Mouse (Mus musculus) ES-E14 (cell line): ENCODE results near the gene Ntng1. TPM values are rescaled to one million over a fixed set of nuclear protein-coding genes. Genes with fewer than 3 reads are reported as not detected.

Source experiments
- DNase-seq: peaks from one replicate; pipeline ENCODE4 v3.0.0-alpha.2; 2013; ENCODE audit warnings: low read depth, low spot score
- H3K27ac ChIP-seq: 2 replicates; pipeline ENCODE4 v1.5.1; 2012; ENCODE audit warnings: low read depth, mild to moderate bottlenecking, low read length, moderate library complexity, mixed read lengths; ENCODE audit not compliant: poor library complexity, insufficient read depth, severe bottlenecking
- H3K36me3 ChIP-seq: 2 replicates; pipeline ENCODE4 v1.6.1; 2012; ENCODE audit warnings: mild to moderate bottlenecking, low read length, moderate library complexity, mixed read lengths; ENCODE audit not compliant: control insufficient read depth, poor library complexity, insufficient read depth, severe bottlenecking
- H3K4me1 ChIP-seq, 2 experiments: fragments of 150-350 bp in 1 of 2; sonication (generic) in 1 of 2; 2 replicates each; pipeline ENCODE4 v1.6.1; 2012; ENCODE audit warnings: low read length in 2 of 2, mild to moderate bottlenecking in 1 of 2, mixed read lengths in 1 of 2; ENCODE audit not compliant: control insufficient read depth in 2 of 2, insufficient read depth in 2 of 2, poor library complexity in 1 of 2
- H3K4me3 ChIP-seq, 2 experiments: fragments of 150-350 bp in 1 of 2; sonication (generic) in 1 of 2; 2 replicates each; pipeline ENCODE4 v1.5.1; 2012; ENCODE audit warnings: low read length in 2 of 2, low read depth in 1 of 2, mild to moderate bottlenecking in 1 of 2, mixed read lengths in 1 of 2; ENCODE audit not compliant: insufficient read depth in 1 of 2, poor library complexity in 1 of 2, severe bottlenecking in 1 of 2
- H3K9ac ChIP-seq: 2 replicates; pipeline ENCODE4 v1.6.1; 2012; ENCODE audit warnings: low read depth, mild to moderate bottlenecking, low read length, mixed read lengths; ENCODE audit not compliant: poor library complexity, insufficient read depth, severe bottlenecking
- H3K9me3 ChIP-seq: fragments of 150-350 bp; sonication (generic); 2 replicates; pipeline ENCODE4 v1.6.1; 2012; ENCODE audit warnings: low read depth, mild to moderate bottlenecking, low read length; ENCODE audit not compliant: control insufficient read depth, insufficient read depth
- CHD2 ChIP-seq: IDR thresholded peaks from 2 replicates; pipeline ENCODE4 v1.6.1; 2014; ENCODE audit warnings: mild to moderate bottlenecking, low read depth, low read length, inconsistent platforms
- HCFC1 ChIP-seq: IDR thresholded peaks from 2 replicates; pipeline ENCODE4 v1.6.1; 2012; ENCODE audit warnings: low read length, inconsistent platforms, borderline replicate concordance; ENCODE audit not compliant: insufficient read depth
- MAFK ChIP-seq: IDR thresholded peaks from 2 replicates; pipeline ENCODE4 v1.6.1; 2014; ENCODE audit warnings: mild to moderate bottlenecking, low read depth, low read length, inconsistent platforms; ENCODE audit not compliant: insufficient read depth
- ZC3H11A ChIP-seq: IDR thresholded peaks from 2 replicates; pipeline ENCODE4 v1.6.1; 2012; ENCODE audit warnings: low read depth, mild to moderate bottlenecking, inconsistent platforms, low read length, borderline replicate concordance
- ZNF384 ChIP-seq: IDR thresholded peaks from 2 replicates; pipeline ENCODE4 v1.6.1; 2012; ENCODE audit warnings: low read depth, low read length, inconsistent platforms
- in situ Hi-C, 2 experiments: fragments of 600-800 bp; cut with MboI; formaldehyde crosslinking; loops; one replicate each; pipeline ENCODE4 v1.15.1; 2025; ENCODE audit warnings: low sequenced_read_pairs in 2 of 2, inconsistent platforms in 1 of 2; ENCODE audit not compliant: unreplicated experiment in 2 of 2
- total RNA-seq: library from RNA; depleted of rRNA; stranded (reverse); fragments of 300-350 nt; gene quantifications from 2 replicates; pipeline ENCODE4 v1.2.3, GENCODE M21; 2012

The Ntng1 gene
- total RNA-seq, 1 experiment, result not detected

- H3K27ac ChIP-seq, result no peak overlapping the region
- in situ Hi-C loops, result no loop called here
Measured at GRCm38 (mm10) chr3:110094003-110094402, 49.8 kb downstream of the Ntng1 start.

GRCm38 (mm10) chr3:110092521-110092920 lies 51.3 kb downstream of the Ntng1 start:
- in situ Hi-C loops, result no loop called here
- no peaks in the 10 kb centered on the region for H3K4me1 ChIP-seq

More at GRCm38 (mm10) chr3:110094003-110094402, 49.8 kb downstream of the Ntng1 start:
- TF ChIP-seq ZC3H11A (no peak), ZNF384 (no peak), CHD2 (no peak), HCFC1 (no peak), MAFK (no peak)
- no peak overlapping the region for H3K9ac ChIP-seq
- no peak for DNase-seq
- H3K36me3 ChIP-seq, result no peaks in the 10 kb centered on the region
- no peaks in the 10 kb centered on the region for H3K4me1 ChIP-seq
- H3K9me3 ChIP-seq, result no peaks in the 10 kb centered on the region
- H3K4me3 ChIP-seq, result no peak overlapping the region

GRCm38 (mm10) chr3:110087189-110087588 lies 56.6 kb downstream of the Ntng1 start:
- Histone ChIP-seq H3K36me3 (no peaks in the 10 kb centered on the region), H3K9me3 (no peaks in the 10 kb centered on the region), H3K4me1 (no peaks in the 10 kb centered on the region), H3K9ac (no peak overlapping the region), H3K27ac (no peak overlapping the region), H3K4me3 (no peak overlapping the region)
- in situ Hi-C loops, result no loop called here
- DNase-seq, result no peak
- TF ChIP-seq HCFC1 (no peak), ZC3H11A (no peak), ZNF384 (no peak), CHD2 (no peak), MAFK (no peak)

More at GRCm38 (mm10) chr3:110092521-110092920, 51.3 kb downstream of the Ntng1 start:
- TF ChIP-seq ZC3H11A (no peak), CHD2 (no peak), HCFC1 (no peak), MAFK (no peak), ZNF384 (no peak)
- Histone ChIP-seq H3K36me3 (no peaks in the 10 kb centered on the region), H3K9me3 (no peaks in the 10 kb centered on the region), H3K4me3 (no peak overlapping the region), H3K9ac (no peak overlapping the region), H3K27ac (no peak overlapping the region)
- no peak for DNase-seq

GRCm38 (mm10) chr3:110085336-110085735 lies 58.5 kb downstream of the Ntng1 start:
- Histone ChIP-seq H3K9ac (no peak overlapping the region), H3K27ac (no peak overlapping the region), H3K36me3 (no peaks in the 10 kb centered on the region), H3K4me1 (no peaks in the 10 kb centered on the region), H3K9me3 (no peaks in the 10 kb centered on the region), H3K4me3 (no peak overlapping the region)
- in situ Hi-C loops, result no loop called here
- TF ChIP-seq MAFK, result no peak
- no peak for TF ChIP-seq ZC3H11A
- no peak for TF ChIP-seq CHD2
- no peak for TF ChIP-seq ZNF384
- TF ChIP-seq HCFC1, result no peak
- no peak for DNase-seq
